Mouse (Mus musculus) layer of hippocampus, adult 8-10 months (tissue): ENCODE results near the gene Acer2. TPM values are rescaled to one million over a fixed set of nuclear protein-coding genes. Genes with fewer than 3 reads are reported as not detected.

Experiments used
- DNase-seq, 2 experiments: peaks; one replicate each; pipeline ENCODE4 v3.0.0; 2022; ENCODE audit warnings: low spot score in 2 of 2
- total RNA-seq, 4 experiments: library from RNA; stranded (reverse); gene quantifications; 2 replicates each; pipeline ENCODE4 v1.2.4; 2022

Acer2 gene
- total RNA-seq, 4 experiments from 2014 or later, result 5.9 to 8.1 (median 7.0) TPM

DNA sequence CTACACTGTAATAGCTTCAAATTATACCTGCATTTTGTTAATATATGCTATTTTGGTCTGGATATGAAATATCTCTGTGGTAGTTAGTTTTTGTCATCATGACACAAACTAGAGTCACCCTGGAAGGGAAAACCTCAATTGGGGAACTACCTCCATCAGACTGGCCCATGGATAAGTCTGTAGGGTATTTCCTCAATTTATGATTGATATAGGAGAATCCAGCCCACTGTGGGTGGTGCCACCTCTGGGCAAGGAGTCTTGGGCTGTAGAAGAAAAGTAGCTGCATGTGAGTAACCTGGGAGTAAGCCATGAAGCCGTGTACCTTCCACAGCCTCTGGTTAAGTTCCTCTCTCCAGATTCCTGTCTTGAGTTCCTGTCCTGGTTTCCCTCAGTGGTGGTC lies 74.6 kb downstream of the Acer2 start:
- DNase-seq, result no peak

DNA sequence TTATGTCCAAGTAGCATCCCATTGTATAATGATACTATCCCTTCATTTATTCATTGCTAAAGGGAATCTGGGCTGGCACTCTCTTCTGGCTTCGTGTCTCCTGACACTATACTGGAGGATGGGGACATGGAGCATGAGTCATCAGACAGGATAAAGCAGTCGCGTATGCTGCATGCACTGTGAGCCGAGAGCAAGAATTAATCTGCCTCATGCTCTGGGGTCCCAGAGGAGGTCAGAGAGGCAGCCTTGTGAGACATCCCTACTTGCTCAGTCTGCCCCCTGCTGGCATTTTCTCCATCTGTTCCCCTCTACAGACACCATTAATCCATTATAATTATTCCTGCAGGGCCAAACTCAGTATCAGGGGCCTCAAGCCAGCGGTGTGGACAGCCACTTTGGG lies 79.3 kb downstream of the Acer2 start:
- no peak for DNase-seq

DNA sequence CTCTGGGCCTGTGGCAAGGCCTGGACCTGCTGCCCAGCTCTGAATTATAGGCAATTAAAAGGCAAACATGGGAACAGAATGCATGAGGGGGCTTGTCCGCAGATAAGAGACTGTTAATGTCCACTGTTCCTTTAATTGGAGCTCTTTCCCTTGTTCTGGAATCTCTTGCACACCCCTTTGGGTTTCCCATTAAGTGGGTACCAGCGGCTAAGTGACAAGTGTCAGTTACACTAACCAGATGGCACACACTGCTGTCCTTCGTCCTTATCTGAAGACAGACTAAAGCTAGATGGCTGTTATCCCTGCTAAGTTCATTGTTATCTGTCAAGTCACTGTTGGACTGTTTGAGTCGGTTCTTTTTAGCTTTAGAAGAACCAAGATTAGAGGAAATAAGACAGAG lies 81.3 kb downstream of the Acer2 start:
- DNase-seq, result no peak

DNA sequence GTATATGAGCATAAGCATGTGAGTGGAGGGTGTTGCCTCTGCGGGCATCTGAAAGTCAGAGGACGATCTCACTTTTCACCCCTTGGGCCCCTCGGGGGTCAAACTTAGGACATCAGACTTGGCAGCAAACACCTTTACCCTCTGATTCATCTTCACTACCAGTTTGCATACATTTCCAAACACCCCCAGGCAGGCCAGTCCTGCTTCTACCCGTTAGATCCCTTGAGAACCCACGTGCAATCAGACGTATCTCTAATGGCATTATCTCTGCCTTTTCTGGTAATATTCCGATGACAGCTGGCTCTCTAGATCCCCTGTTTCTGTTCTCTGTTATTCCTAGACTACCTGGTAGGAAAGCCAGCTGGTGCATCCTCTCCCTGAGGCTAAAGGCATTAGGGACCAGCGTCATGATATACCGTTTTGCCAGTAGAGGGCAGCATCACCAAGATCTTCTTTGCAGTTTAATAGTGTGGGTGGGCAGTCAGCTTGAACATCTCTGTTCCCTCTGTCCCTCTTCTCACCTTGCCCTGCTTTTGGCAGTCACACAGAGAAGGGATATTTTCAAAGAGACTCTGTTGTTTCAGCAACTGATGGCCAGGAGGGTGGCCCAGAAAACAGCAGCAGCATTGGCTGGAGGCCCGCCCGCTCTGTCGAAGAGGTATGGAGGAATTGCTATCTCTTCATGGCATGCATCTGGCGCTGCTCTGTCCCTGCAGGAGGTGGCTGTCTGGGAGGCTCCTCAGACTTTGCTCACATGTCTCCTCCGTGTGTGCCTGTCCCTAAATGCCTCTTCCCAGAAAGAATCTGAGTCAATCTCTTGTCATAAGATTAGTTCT lies 83.6 kb downstream of the Acer2 start:
- peak; percentile 64 to 73 for DNase-seq

DNA sequence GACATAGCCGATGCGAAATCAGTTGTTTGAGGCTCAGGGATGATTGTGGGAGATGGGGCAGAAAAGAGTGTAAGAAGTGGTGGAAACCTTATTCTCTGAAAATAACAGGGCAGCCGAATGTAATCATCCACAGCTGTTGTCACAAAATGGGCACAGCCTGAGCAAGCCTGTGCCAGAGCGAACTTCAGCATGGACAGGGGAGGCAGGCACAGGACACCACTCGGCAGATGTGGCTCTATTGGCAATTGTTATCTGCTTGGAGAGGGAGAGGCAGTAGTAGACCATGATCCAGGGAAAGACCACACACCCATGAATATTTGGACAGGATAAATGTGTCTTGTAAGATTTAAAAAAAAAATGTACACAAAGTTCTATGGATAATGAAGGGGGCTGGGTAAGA lies 103.1 kb downstream of the Acer2 start:
- DNase-seq, result no peak

Other genes with a start within 250 kb of the Acer2 start
- 10 to 100 TPM; 17.4 to 28.7 (median 23.2) TPM for gene Plin2, start 204.3 kb upstream of the Acer2 start, total RNA-seq
- gene Dennd4c, start 125.8 kb upstream of the Acer2 start, total RNA-seq, result 10 to 100 TPM; 10.4 to 13.0 (median 11.6) TPM
- gene Rps6, start 17.0 kb upstream of the Acer2 start, total RNA-seq, result 100 to 1,000 TPM; 398 to 518 (median 456) TPM